Mouse (Mus musculus) MN1 (cell line): Measurements from ENCODE around the gene Hmgcll1.
"Not testable (repeated sequence)": the region's sequence is repeated elsewhere in the genome, so short reads cannot be mapped to it uniquely, and the experiment has no call there.

Experiments used
- DNase-seq: peaks from one replicate; pipeline ENCODE4 v3.0.0-alpha.2; 2016; ENCODE audit warnings: low spot score

Gene Hmgcll1

GRCm38 (mm10) chr9:76060935-76061334 lies 46.3 kb downstream of the Hmgcll1 start:
- no peak for DNase-seq

- DNase-seq: no peak
Observed at GRCm38 (mm10) chr9:76061492-76061891, 46.8 kb downstream of the Hmgcll1 start.

DNA sequence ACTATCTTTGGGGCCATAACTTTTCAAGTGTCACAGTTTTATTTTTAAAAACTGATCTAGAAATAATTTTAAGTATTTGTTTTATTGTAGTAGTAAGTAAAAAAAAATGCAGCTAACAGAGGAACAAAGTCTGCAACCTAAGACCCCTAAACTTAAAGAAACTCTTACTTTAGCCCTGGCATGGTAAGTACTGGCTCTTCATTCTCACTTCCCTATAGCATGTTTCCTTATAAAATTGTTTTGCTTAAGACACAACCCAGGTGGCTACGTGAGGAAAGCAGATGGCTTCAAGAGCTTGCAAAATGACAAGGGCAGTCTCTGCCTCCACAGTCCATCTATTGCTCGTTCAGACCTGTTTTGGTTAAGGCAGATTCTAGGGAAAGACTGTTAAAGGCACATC lies 49.5 kb downstream of the Hmgcll1 start:
- DNase-seq: no peak

- DNase-seq: no peak
Observed at GRCm38 (mm10) chr9:76091561-76091960, 76.9 kb downstream of the Hmgcll1 start.

GRCm38 (mm10) chr9:76097221-76097620 lies 82.6 kb downstream of the Hmgcll1 start:
- no peak for DNase-seq

- no peak for DNase-seq
Observed at GRCm38 (mm10) chr9:76099981-76100380, 85.3 kb downstream of the Hmgcll1 start.

- not testable (repeated sequence) for DNase-seq
Observed at GRCm38 (mm10) chr9:76104416-76104815, 89.8 kb downstream of the Hmgcll1 start.

DNA sequence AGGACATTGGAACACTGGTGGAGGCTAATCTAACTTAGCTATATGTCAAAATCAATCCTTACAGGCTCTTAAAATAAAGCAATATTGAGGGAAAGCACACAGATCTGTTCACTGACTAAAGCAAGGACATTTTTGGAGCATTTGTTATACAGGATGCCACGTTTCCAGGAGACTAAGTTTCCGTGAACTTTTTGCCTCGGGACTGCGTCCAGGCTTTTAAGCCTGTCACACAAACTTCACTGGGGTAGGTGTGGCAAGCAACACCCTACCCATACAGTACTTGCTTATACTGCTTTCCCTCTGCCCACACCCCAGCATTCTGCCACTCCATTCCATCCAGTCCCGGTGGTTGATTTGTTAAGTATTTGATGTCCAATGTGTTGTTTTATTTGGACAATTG lies 90.2 kb downstream of the Hmgcll1 start:
- DNase-seq: no peak

- peak; percentile 71 for DNase-seq
Observed at GRCm38 (mm10) chr9:76122888-76123287, 108.2 kb downstream of the Hmgcll1 start.

GRCm38 (mm10) chr9:76124249-76124648 lies 109.6 kb downstream of the Hmgcll1 start:
- DNase-seq: no peak

DNA sequence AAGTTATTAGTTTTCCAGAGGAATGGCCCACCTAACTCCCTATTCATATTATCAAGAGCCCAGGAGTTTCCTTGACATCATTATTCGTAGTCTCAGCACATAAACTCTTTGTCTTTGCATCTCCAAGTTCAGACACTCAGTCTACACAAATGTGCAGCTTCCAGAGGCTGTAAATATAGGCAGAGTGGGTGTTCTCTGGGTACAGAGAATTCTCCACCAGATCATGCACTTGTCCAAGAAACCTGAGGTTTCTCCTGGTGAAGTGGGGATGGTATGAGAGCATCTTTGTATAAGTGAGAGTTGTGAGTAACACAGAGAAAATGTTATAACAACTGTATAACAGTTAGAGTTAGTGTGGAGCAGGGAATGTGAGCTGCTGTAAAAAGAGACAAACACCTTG lies 114.7 kb downstream of the Hmgcll1 start:
- DNase-seq: no peak

DNA sequence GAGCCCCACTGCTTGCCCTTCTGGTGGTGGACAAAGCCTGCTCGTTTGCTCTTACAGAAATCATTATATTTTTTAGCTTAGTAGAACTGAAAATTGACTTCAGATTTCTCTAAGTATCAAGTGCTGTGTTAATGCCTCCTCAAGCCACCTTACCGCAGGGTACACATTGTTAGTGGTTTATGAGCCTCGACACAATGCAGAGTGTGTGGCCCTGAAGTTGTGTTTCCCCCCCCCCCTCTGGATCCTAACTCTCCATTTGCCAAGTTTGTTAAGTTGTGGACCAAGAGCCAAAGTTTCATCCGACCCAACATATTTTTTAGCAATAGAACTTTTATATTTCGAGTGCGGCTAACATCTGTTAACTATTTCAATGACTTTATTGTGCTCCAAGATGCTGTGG lies 119.4 kb downstream of the Hmgcll1 start:
- DNase-seq: no peak

- peak; percentile 63 for DNase-seq
Observed at GRCm38 (mm10) chr9:76138378-76139109, 123.9 kb downstream of the Hmgcll1 start.

- DNase-seq: no peak
Observed at GRCm38 (mm10) chr9:76145593-76145992, 130.9 kb downstream of the Hmgcll1 start.

- DNase-seq: no peak
Observed at GRCm38 (mm10) chr9:76162446-76162845, 147.8 kb downstream of the Hmgcll1 start.

- no peak for DNase-seq
Observed at GRCm38 (mm10) chr9:76168355-76168754, 153.7 kb downstream of the Hmgcll1 start.

- DNase-seq: no peak
Observed at GRCm38 (mm10) chr9:76172686-76173295, 158.1 kb downstream of the Hmgcll1 start.

GRCm38 (mm10) chr9:76179221-76179620 lies 164.6 kb downstream of the Hmgcll1 start:
- DNase-seq: no peak
